Mouse (Mus musculus) liver, adult (tissue): Measurements from ENCODE around the gene Ssbp3.

Source experiments
- GATA4 ChIP-seq: IDR thresholded peaks from 2 replicates; pipeline ENCODE4 v1.6.1; 2014; ENCODE audit warnings: mild to moderate bottlenecking, low read length; ENCODE audit not compliant: insufficient replicate concordance

Gene Ssbp3

DNA sequence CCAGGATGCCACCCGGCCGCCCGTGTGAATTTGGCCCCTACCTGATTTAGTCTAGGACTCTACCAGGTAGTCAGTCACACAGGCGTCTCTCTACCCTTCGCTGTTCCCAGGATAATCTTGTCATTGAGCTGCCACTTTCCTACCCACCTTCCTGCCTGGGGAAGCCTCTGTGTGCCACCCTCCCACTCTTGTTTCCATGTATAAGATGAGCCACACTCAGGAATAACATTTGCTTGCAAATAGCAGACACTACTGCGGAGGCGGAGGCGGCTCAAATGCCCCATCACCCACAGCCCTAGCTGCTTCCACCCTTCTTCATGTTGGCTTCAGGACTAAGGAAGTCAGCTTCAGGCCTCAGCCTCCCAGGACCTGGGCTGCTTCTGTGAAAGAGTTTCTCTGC is 14.4 kb upstream of the Ssbp3 start:
- TF ChIP-seq GATA4: no peak

DNA sequence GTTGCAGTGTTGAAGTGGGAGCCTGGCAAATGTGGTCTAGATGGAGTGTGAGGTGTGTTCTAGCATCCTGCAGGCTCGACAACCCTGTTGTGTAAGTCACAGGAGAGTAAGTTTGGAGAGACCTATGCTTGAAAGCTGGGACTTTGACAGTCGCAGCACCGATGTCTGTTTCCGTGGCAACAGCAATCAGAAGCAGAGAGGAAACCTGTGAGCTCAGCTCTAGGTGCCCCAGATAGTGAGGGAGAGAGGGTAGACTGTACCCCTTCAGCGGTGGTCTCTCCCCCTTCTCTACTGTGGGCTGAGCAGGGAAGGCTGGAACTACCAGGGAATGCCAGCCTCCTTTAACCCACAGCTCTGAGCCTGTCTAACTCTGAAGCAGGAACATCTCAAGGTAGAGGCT is 11.6 kb upstream of the Ssbp3 start:
- no peak for TF ChIP-seq GATA4

- no peak for TF ChIP-seq GATA4
Observed at GRCm38 (mm10) chr4:106899471-106899870, 11.0 kb upstream of the Ssbp3 start.

DNA sequence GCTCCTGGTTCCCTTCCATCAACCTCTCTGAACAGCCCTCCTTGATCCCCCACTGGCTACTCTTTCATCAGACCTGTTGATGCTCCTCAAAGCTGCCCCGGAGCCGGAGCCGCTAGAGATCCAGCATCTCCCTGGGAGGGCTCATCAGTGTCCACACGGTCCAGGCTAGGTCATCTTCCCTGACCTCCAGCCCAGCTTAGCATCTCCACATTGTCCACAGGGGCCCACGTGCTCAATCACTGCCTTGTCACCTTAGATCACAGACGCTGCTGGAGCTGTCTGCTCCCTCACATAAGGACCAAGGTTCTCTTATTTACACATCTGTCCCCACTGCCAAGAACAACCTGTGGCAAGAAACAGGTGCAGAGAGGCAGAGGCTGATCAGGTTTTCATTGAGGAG is 9.8 kb upstream of the Ssbp3 start:
- TF ChIP-seq GATA4: no peak

- no peak for TF ChIP-seq GATA4
Observed at GRCm38 (mm10) chr4:106901610-106902009, 8.9 kb upstream of the Ssbp3 start.

DNA sequence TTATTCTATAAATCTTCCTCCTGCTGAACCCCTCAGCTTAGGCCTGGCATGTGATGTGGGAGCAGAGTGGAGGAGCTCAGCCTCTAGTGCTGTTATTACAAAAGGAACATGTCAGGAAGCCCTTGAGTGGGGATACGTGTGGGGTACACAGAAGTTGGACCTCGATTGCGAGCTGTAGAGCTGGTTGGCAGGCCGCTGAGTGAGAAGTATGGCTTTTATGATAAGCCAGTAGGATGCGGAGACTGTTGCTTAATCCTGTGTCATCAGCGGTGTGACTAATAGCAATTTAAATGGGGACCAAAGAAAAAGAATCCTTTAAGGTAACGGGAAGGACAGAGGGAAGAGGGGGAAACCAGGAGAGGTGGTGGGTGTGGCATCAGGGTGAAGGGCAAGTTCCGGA is 8.3 kb upstream of the Ssbp3 start:
- TF ChIP-seq GATA4: no peak

DNA sequence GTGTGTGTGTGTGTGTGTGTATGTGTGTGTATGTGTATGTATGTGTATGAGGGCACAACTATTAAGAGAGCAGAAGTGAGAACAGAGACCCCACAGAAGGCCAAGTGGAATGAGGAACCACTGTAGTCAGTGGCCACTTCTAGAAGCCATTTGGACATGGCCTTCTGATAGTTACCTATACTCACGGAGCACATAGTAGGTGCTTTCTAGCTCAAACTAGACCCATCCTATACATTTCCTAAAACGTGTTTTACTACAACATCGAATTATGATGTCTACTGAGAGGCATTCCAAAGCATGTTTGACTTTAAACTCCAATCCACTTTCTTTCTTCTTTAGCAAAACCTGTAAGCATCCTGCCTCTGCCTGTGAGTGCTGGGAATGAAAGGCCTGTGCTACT is 4.6 kb upstream of the Ssbp3 start:
- TF ChIP-seq GATA4: no peak

DNA sequence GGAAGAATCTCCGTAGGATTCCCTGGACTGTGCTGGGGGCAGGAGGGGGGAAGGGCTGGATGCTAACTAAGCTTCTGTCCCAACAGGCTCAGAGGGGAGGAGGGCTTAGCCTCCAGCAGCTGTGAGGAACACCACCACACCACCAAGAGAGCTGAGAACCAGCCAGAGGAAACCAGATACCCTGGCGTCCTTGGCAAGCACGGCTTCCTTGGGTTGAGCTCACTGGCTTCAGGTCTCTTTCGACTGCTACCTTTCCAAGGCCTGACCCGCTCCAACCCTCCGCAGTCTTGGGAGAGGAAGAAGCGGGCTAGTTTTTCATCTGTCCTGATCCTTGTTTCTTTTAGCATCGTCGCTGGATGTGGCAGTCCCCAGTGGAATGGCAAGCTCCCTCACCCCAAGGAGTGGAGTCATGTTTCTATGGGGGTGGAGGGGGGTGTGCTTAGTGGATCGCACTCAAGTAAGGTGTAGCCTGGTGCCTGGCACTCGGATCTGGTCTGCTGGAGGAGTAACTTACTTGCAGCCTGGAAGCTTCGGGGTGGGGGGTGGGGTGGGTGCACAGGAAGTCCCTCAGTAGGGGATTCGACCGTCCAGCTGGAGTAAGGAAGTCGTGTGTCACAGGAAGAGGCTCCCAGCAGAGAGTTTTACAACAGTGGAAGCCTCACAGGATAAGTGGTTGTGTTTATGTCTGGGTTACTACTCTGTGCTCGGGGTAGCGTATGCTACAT is 2.6 kb upstream of the Ssbp3 start:
- TF ChIP-seq GATA4: no peak

GRCm38 (mm10) chr4:106908426-106908809 is 2.1 kb upstream of the Ssbp3 start:
- TF ChIP-seq GATA4: peak; percentile 30; the same call in 1 of the 2 replicates

DNA sequence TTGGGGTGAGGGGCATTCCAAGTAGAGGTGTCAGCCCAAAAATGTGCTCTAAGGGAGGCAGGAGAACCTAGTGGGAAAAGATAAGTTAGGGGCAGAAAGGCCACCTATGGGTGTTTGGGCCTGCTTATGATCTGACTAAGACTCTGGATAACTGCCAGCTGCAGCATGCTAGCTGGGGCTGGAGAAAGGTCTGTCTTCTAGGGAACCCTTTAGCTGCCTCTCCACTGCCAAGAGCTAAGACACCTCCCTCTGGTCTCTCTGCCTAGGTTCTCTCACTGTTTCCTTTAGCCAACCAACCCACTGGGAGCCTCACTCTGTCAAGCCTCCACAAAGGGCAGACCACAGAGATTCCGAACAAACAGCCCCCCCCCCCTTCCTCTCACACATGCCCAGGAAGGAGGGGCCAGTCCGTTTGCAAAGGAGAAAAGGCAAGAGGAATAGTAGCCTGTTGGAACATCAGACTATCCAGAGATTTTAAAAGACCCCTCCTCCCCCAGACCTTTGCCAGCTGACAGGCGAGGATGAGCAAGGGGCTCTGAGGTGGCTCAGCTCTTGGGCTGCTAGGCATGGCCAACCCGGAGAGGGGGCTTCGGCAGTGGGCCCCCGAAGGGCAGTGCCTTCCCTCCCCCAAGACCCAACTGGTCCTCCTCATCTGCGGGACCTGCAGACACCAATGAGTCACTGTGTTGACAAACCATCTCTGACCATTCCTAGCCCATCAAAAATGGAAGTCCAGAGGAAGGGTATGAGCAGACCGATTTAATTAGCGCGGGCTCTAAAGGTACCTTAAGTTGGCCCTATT is 1.4 kb upstream of the Ssbp3 start:
- no peak for TF ChIP-seq GATA4

DNA sequence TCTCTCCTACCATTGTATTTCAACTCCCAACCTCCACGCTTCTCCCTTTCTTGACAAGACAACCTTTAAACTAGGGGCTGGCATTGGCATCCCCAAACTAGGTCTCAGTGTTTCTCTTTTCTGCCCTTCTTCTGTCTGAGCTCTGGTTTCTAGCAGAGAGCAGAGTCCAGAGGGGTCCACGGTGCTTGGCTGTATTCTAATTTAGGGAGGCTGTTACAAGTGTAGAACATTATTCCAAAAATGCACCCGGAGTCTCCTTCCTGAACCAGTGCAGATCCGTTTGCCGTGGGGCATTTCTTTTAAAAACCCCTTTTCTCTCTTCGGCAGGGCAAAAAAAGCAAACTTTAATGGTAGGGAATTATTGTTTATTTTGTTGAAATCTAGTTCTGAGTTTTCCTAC is 704 bp upstream of the Ssbp3 start:
- TF ChIP-seq GATA4: no peak

- TF ChIP-seq GATA4: no peak
Observed at GRCm38 (mm10) chr4:106911246-106911801, 823 bp downstream of the Ssbp3 start.

DNA sequence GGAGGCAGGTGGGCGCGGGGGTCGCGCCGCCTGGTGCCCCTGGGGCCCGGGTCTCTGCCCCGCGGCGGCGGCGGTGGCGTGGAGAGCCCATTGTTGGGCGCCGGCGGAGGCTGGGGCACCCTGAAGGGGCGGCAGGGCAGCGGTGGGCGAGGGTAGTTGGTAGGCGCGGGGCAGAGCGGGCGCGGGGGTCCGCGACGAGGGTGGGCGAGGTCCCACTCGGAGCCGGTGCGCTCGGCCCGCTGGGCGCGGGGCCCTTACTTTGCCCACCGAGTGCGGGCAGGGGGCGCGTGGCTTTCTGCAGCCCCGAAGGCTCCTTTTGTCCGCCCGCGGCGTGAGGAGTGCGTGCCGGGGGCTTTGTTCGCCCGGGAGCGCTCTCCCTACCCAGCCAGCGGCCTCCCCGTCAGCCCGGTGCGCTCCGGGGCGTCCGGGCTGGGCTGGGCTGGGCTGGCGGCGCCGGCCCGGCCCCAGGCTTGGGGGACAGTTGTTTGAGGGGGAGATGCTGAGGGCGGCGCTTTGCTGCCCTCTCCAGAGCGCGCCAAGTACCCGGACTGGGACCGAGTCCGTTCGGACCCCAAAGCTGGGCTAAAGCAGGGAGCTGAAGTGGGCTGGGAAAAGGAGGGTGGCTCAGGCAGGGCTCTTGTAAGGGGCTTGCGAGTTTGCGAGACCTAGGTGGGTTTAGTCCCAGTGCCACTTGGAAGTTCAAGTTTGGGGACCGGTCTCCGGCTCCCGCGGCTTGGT is 1.6 kb downstream of the Ssbp3 start:
- TF ChIP-seq GATA4: no peak

DNA sequence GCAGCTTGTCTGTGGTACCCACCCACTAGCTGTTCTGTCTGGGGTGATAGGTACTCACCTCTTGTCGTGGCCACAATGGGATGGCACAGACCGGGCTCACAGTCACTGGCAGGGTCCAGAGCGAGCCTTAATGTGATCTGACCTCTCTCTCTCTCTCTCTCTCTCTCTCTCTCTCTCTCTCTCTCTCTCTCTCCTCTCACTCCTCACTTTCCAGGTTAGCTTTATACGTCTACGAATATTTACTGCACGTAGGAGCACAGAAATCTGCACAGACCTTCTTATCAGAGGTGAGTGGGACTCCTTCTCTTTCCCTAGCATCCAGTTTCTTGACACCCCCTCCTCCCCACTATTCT is 2.2 kb downstream of the Ssbp3 start:
- TF ChIP-seq GATA4: no peak

GRCm38 (mm10) chr4:106913411-106914049 is 3.0 kb downstream of the Ssbp3 start:
- TF ChIP-seq GATA4: no peak
